Mouse (Mus musculus): ENCODE results near the gene Lrrc38. TPM values are rescaled to one million over a fixed set of nuclear protein-coding genes. Genes with fewer than 3 reads are reported as not detected.
"Not testable (repeated sequence)": the region's sequence is repeated elsewhere in the genome, so short reads cannot be mapped to it uniquely, and the experiment has no call there.

Lrrc38 gene
- total RNA-seq (2021): not detected in 2 replicates
- long read RNA-seq: 0 reads

- peak; percentile 36 for DNase-seq
These were observed at the start of gene Lrrc38 for GRCm38 (mm10) chr4:143349484-143349906. TSS of gene Lrrc38 (plus strand) at chr4:143349757.

GRCm38 (mm10) chr4:143300113-143300688, 49.4 kb upstream of the Lrrc38 start:
- DNase-seq: no peak

- DNase-seq: no peak
These were observed 48.5 kb upstream of the Lrrc38 start for GRCm38 (mm10) chr4:143301042-143301441.

DNA sequence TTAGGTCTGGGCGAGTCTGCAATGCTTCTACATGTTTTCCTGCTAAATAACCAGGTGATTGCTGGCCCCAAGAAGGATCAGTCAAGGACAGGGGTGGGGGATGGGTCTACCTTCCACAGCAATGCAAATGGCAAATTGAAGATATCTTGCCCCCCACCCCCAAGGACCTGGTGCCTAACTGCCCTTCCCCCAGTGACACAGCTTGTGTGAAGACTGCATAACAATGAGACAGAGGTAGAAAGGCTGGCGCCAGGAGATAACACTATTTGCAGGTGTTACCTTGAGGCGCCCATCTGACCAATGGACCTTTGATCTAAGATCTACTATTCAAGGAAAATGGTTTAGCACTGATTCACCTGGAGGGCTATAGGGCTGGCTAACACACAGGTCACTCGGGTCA, 47.7 kb upstream of the Lrrc38 start:
- no peak for DNase-seq

GRCm38 (mm10) chr4:143302279-143302890, 47.2 kb upstream of the Lrrc38 start:
- no peak for DNase-seq

DNA sequence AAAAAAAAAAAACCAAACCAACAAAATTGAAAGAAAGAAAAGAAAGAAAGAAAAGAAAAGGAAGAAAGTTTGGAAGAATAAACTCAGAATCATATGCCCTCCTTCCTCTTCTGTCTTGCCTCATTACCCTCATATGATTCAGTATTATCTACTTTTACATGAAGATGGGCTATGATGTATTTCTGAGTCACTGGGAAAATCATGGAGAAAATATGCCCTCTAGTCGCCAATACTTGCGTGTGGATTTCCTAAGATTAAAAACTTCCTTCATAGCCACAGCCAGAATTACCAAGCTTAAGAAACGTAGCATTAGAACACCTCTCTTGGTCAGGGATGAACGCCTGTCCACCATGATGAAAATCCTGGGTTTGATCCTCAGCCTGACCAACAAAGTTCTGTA, 44.5 kb upstream of the Lrrc38 start:
- no peak for DNase-seq

- no peak for DNase-seq
These were observed 43.4 kb upstream of the Lrrc38 start for GRCm38 (mm10) chr4:143305987-143306772.

DNA sequence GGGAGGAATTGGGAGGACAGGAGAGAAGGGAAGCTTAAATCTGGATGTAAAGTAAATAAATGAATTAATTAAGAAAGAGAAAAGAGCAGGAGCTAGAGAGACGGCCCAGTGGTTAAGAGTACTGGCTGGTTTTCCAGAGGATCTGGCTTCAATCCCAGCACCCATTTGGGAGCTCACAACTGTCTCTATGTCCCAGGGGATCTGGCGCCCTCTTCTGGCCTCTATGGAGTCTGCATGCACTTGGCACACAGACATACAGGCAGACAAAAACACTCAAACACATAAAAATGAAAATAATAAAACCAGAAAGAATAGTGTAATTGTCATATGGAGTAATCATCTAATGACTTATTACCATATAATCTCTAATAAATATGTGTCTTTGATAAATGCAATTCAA, 38.2 kb upstream of the Lrrc38 start:
- DNase-seq: peak; percentile 35

DNA sequence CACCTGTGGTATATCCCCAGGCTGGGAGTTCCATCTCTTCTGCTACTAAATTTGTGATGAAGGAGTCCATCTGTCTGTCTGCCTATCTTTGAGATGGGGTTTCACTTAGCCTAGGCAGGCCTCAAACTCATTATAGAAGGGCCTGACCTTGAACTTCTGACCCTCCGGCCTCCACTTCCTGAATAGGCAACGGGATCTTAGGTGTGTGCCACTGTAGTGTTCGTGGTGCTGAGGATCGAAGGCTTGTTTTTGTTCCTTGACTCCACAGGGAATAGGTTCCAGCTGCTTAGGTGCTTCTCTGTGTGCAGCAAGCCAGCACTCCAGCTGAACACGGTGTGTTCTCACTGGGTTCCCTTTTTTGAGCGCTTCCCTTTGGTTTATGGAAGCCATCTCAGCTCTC, 36.3 kb upstream of the Lrrc38 start:
- DNase-seq: no peak

- no peak for DNase-seq
These were observed 25.2 kb upstream of the Lrrc38 start for GRCm38 (mm10) chr4:143324176-143324924.

GRCm38 (mm10) chr4:143324925-143325624, 24.5 kb upstream of the Lrrc38 start:
- no peak for DNase-seq

GRCm38 (mm10) chr4:143325625-143325941, 24.0 kb upstream of the Lrrc38 start:
- peak; percentile 85 for DNase-seq

GRCm38 (mm10) chr4:143330566-143330965, 19.0 kb upstream of the Lrrc38 start:
- DNase-seq: no peak

GRCm38 (mm10) chr4:143331787-143332186, 17.8 kb upstream of the Lrrc38 start:
- no peak for DNase-seq

DNA sequence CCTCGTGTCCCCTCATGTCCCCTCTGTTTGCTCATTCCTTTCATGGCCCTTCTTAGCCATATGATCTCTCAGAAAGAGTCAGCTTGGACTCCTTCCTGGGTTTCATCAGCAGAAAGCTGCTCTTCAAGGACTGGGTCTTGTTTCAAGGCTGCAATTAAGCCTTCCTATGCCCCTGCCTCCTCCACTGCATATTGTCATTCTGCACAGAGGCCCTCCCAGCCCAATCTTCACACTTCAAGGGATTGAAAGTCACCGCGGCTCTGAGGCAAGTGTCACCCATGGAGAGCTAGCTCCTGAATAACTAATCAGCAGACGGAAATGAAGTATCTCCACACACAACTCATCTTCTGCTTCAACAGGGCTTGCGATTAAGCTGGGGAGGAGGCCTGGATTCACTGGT, 15.4 kb upstream of the Lrrc38 start:
- DNase-seq: no peak

- DNase-seq: no peak
These were observed 14.6 kb upstream of the Lrrc38 start for GRCm38 (mm10) chr4:143334995-143335394.

DNA sequence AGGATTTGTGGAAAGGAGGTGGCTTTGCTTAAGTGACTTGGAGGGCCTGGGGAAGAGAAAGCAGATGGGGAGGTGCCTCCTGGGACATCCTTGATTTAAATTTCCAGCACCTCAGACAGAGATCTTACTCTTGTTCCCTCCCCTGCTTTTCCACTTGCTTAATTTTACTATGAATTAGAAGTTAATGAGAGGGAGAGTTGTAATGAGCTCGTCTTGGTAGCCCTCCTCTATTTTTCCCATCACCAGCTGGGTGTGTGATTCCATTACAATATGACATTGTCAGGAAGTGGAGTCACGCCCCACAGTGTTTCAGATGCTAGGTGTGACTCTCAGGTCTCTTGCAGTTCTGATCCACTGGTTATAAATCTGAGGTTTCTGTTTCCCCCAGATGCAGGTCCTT, 13.5 kb upstream of the Lrrc38 start:
- no peak for DNase-seq

GRCm38 (mm10) chr4:143339808-143340207, 9.7 kb upstream of the Lrrc38 start:
- no peak for DNase-seq

DNA sequence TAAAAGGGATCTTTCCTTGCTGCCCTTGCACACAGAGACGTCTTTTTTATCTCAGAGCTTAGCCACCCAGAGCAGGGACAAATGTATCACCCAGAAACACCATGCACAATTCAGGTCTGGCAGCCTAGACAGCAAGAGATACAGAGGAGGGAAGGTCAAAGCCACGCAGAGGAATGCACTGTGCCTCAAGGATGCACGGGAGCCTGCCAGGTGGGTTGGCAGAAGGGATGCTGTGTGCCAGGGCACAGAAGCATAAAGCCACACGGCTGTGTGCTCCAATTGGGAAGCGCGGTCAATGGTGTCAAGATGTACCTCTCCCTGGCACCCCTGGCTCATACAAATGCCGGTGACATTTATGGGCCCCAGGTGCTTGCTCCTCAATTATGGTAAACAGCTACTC, 8.1 kb upstream of the Lrrc38 start:
- DNase-seq: no peak

DNA sequence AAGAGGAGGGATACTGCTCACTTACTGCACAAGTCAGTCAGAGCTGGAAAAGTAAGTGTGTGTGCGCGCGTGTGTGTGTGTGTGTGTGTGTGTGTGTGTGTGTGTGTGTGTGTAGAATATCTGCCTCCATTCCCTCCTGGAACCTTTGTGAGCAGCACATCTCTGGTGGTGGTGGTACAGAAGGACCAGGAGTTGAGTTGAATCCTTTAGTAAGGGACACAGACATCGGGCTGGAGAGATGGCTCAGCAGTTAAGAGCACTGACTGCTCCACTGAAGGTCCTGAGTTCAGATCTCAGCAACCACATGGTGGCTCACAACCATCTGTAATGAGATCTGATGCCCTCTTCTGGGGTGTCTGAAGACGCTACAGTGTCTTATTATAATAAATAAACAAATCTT, 4.1 kb upstream of the Lrrc38 start:
- not testable (repeated sequence) for DNase-seq

- no peak for DNase-seq
These were observed 879 bp upstream of the Lrrc38 start for GRCm38 (mm10) chr4:143348678-143349077.
